Mouse (Mus musculus): Measurements from ENCODE around the gene Olfr1028. TPM values are rescaled to one million over a fixed set of nuclear protein-coding genes. Genes with fewer than 3 reads are reported as not detected.

The Olfr1028 gene
- not detected for total RNA-seq (2021)
- long read RNA-seq, experiment 1 = 0 reads
- long read RNA-seq, experiment 2 = 0 reads

- Histone ChIP-seq H3K4me3 (no peak within 1 kb of the TSS), H3K27ac (no peak within 1 kb of the TSS)
- DNase-seq (ENCODE audit: extremely low spot score in 1 of 2, low spot score in 2 of 2) = no peak
- intact Hi-C loops (cut with DNase I) = no loop called here
- no peak for TF ChIP-seq CTCF (IDR thresholded peaks at IDR 0.05)
Measured at GRCm38 (mm10) chr2:85950137-85950536, at the start of gene Olfr1028. Gene Olfr1028, plus strand, starts transcription at chr2:85950437.

GRCm38 (mm10) chr2:85904952-85905351 lies 45.3 kb upstream of the Olfr1028 start, which contains the start of gene Olfr1024:
Gene Olfr1024, minus strand, starts transcription at chr2:85905052.
- Histone ChIP-seq H3K4me3 (no peak within 1 kb of the TSS), H3K27ac (no peak within 1 kb of the TSS)
- intact Hi-C loops (cut with DNase I) = no loop called here
- DNase-seq (ENCODE audit: extremely low spot score in 1 of 2, low spot score in 2 of 2) = no peak
- TF ChIP-seq CTCF (IDR thresholded peaks at IDR 0.05) = no peak

GRCm38 (mm10) chr2:85913197-85913596 lies 37.0 kb upstream of the Olfr1028 start:
- DNase-seq (ENCODE audit: extremely low spot score in 1 of 2, low spot score in 2 of 2) = no peak
- Histone ChIP-seq H3K4me3 (no peak overlapping the region), H3K27ac (no peak overlapping the region)
- intact Hi-C loops (cut with DNase I) = no loop called here
- no peak for TF ChIP-seq CTCF (IDR thresholded peaks at IDR 0.05)

- no peak for DNase-seq (ENCODE audit: extremely low spot score in 1 of 2, low spot score in 2 of 2)
- H3K4me3 ChIP-seq = no peak within 1 kb of the TSS
- H3K27ac ChIP-seq = no peak within 1 kb of the TSS
- TF ChIP-seq CTCF (IDR thresholded peaks at IDR 0.05) = no peak
- intact Hi-C loops (cut with DNase I) = no loop called here
Measured at GRCm38 (mm10) chr2:85914893-85915292, 35.3 kb upstream of the Olfr1028 start, which contains the start of gene Olfr1025-ps1. Gene Olfr1025-ps1, plus strand, starts transcription at chr2:85915193.

- no peak within 1 kb of the TSS for H3K4me3 ChIP-seq
- TF ChIP-seq CTCF (IDR thresholded peaks at IDR 0.05) = no peak
- no peak within 1 kb of the TSS for H3K27ac ChIP-seq
- no peak for DNase-seq (ENCODE audit: extremely low spot score in 1 of 2, low spot score in 2 of 2)
- intact Hi-C loops (cut with DNase I) = no loop called here
Measured at GRCm38 (mm10) chr2:85921258-85921657, 29.0 kb upstream of the Olfr1028 start, which contains the start of gene Olfr1026. Gene Olfr1026, plus strand, starts transcription at chr2:85921558.

GRCm38 (mm10) chr2:85973595-85973994 lies 23.4 kb downstream of the Olfr1028 start, which contains the start of gene Olfr1029:
Gene Olfr1029, plus strand, starts transcription at chr2:85973895.
- TF ChIP-seq CTCF (IDR thresholded peaks at IDR 0.05) = no peak
- Histone ChIP-seq H3K4me3 (no peak within 1 kb of the TSS), H3K27ac (no peak within 1 kb of the TSS)
- DNase-seq (ENCODE audit: extremely low spot score in 1 of 2, low spot score in 2 of 2) = no peak
- intact Hi-C loops (cut with DNase I) = no loop called here

- DNase-seq (ENCODE audit: extremely low spot score in 1 of 2, low spot score in 2 of 2) = no peak
- no peak within 1 kb of the TSS for H3K27ac ChIP-seq
- intact Hi-C loops (cut with DNase I) = no loop called here
- H3K4me3 ChIP-seq = no peak within 1 kb of the TSS
- TF ChIP-seq CTCF (IDR thresholded peaks at IDR 0.05) = no peak
Measured at GRCm38 (mm10) chr2:85978976-85979375, 28.7 kb downstream of the Olfr1028 start, which contains the start of gene Olfr1030. Gene Olfr1030, plus strand, starts transcription at chr2:85979276.

GRCm38 (mm10) chr2:85990004-85990403 lies 39.8 kb downstream of the Olfr1028 start, which contains the start of gene Olfr1031:
Gene Olfr1031, plus strand, starts transcription at chr2:85990304.
- H3K4me3 ChIP-seq = no peak within 1 kb of the TSS
- no peak for TF ChIP-seq CTCF (IDR thresholded peaks at IDR 0.05)
- no peak for DNase-seq (ENCODE audit: extremely low spot score in 1 of 2, low spot score in 2 of 2)
- no peak within 1 kb of the TSS for H3K27ac ChIP-seq
- intact Hi-C loops (cut with DNase I) = no loop called here

Other genes starting within 250 kb of the Olfr1028 start
- not detected for gene Olfr1009, start 235.0 kb upstream of the Olfr1028 start, total RNA-seq (2021)
- gene Olfr1012, start 187.7 kb upstream of the Olfr1028 start, total RNA-seq (2021) = not detected
- not detected for gene Olfr1013, start 183.3 kb upstream of the Olfr1028 start, total RNA-seq (2021)
- gene Olfr1014, start 177.7 kb upstream of the Olfr1028 start, total RNA-seq (2021) = not detected
- gene Olfr1015, start 168.4 kb upstream of the Olfr1028 start, total RNA-seq (2021) = not detected
- not detected for gene Olfr1016, start 147.9 kb upstream of the Olfr1028 start, total RNA-seq (2021)
- not detected for gene Olfr1018, start 132.0 kb upstream of the Olfr1028 start, total RNA-seq (2021)
- not detected for gene Olfr1019, start 105.0 kb upstream of the Olfr1028 start, total RNA-seq (2021)
- not detected for gene Olfr1020, start 103.4 kb upstream of the Olfr1028 start, total RNA-seq (2021)
- gene Olfr1022, start 81.8 kb upstream of the Olfr1028 start, total RNA-seq (2021) = not detected
- gene Olfr1023, start 64.8 kb upstream of the Olfr1028 start, total RNA-seq (2021) = not detected
- not detected for gene Olfr1024, start 45.4 kb upstream of the Olfr1028 start, total RNA-seq (2021)
- not detected for gene Olfr1025-ps1, start 35.2 kb upstream of the Olfr1028 start, total RNA-seq (2021)
- not detected for gene Olfr1026, start 28.9 kb upstream of the Olfr1028 start, total RNA-seq (2021)
- not detected for gene Olfr1029, start 23.5 kb downstream of the Olfr1028 start, total RNA-seq (2021)
- gene Olfr1030, start 28.8 kb downstream of the Olfr1028 start, total RNA-seq (2021) = not detected
- not detected for gene Olfr1031, start 39.9 kb downstream of the Olfr1028 start, total RNA-seq (2021)
- gene Olfr1032, start 55.1 kb downstream of the Olfr1028 start, total RNA-seq (2021) = not detected
- not detected for gene Olfr1033, start 70.2 kb downstream of the Olfr1028 start, total RNA-seq (2021)
- gene Olfr1034, start 95.4 kb downstream of the Olfr1028 start, total RNA-seq (2021) = not detected
- not detected for gene Olfr1036, start 123.6 kb downstream of the Olfr1028 start, total RNA-seq (2021)
- gene Olfr1037, start 136.9 kb downstream of the Olfr1028 start, total RNA-seq (2021) = not detected
- not detected for gene Olfr1039, start 185.5 kb downstream of the Olfr1028 start, total RNA-seq (2021)
- not detected for gene Olfr1040, start 196.3 kb downstream of the Olfr1028 start, total RNA-seq (2021)
- not detected for gene Olfr1042, start 211.4 kb downstream of the Olfr1028 start, total RNA-seq (2021)
- not detected for gene Olfr1043, start 217.1 kb downstream of the Olfr1028 start, total RNA-seq (2021)
- not detected for gene Olfr1044, start 227.4 kb downstream of the Olfr1028 start, total RNA-seq (2021)
- gene Olfr52, start 235.2 kb downstream of the Olfr1028 start, total RNA-seq (2021) = not detected